Comparison of ENCODE assay signal across 10 mouse cellular contexts in the genomic region with DNA sequence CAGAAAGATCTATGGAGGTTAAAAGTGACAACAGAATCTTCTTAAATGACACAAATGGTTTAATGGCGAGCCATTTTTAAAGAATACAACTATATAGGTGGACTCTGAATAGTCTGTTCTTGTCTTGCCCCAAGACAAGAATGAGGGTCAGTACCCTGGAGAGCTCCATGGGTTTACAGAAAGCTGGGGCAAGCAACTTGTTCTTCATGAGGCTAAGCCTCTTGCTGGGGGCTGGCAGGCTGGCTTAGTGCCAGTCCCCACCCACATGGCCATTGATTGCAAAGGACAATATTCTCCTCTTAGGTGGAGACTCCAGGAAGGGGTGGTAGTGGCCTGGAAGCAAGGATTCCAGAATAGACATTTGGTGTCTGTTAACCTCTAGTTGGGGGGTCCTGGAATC.
DNase-seq lines count a peak whose midpoint lies in the region; ATAC-seq and TF ChIP-seq lines count a peak whose summit lies in the region.
"Had no signal": no experiment of that assay in that cellular context is flagged by ENCODE, and none has a peak within 500 bp of the region (broad histone marks: within the 10 kb centered on the region; RNA-seq: fewer than 3 reads in every experiment).

No protein-coding gene starts in this region.

- no peaks in the 10 kb centered on the region for H3K36me3 ChIP-seq in liver, embryonic 12.5 days

- WGBS in liver, embryonic 12.5 days (ENCODE audit: insufficient replicate concordance): 21% methylated on average over 1 of the region's 1 CpGs

- TF ChIP-seq POLR2A in brain, embryonic 14.5 days (IDR thresholded peaks at IDR 0.05; ENCODE audit: borderline replicate concordance, extremely low read depth, insufficient read depth, insufficient read length, poor library complexity, severe bottlenecking): no peak

- ATAC-seq in liver, embryonic 12.5 days: no peak

- no peak overlapping the region for H3K27ac ChIP-seq in liver, embryonic 12.5 days

- H3K4me1 ChIP-seq in liver, embryonic 12.5 days: no peaks in the 10 kb centered on the region

- no peak overlapping the region for H3K9ac ChIP-seq in liver, embryonic 12.5 days

- no peaks in the 10 kb centered on the region for H3K9me3 ChIP-seq in liver, embryonic 12.5 days (replicated peaks)
- H3K9me3 ChIP-seq: megakaryocyte, embryonic 14.5 days had no signal

- peak; percentile 71 for DNase-seq in adrenal gland, postnatal 14 days
- no peak for DNase-seq in adrenal gland, adult 18-20 months (ENCODE audit: low spot score in 2 of 2)
- DNase-seq in liver: peak; percentile 39
- peak; percentile 69 for DNase-seq in brain, embryonic 14.5 days (ENCODE audit: low read depth)
- DNase-seq in lung, postnatal 14 days: peak; percentile 47
- no peak for DNase-seq in natural killer cell, adult 2 months (ENCODE audit: low spot score in 2 of 2)
- DNase-seq in frontal cortex, postnatal 36 days (ENCODE audit: low spot score in 2 of 2): no peak
- DNase-seq: B cell, adult 2 months had no signal

- no peak overlapping the region for H3K4me3 ChIP-seq in liver, embryonic 12.5 days
- H3K4me3 ChIP-seq: megakaryocyte, embryonic 14.5 days had no signal

- no peak for TF ChIP-seq CTCF in brain, embryonic 14.5 days (IDR thresholded peaks at IDR 0.05; ENCODE audit: borderline replicate concordance, extremely low read depth, insufficient read depth, insufficient read length)

- 0 out of 2 replicates have a peak, but pooled peaks cover 11% of the 10 kb centered on the region for H3K27me3 ChIP-seq in liver, embryonic 12.5 days (replicated peaks)

- no peak overlapping the region for H3K4me2 ChIP-seq in liver, embryonic 12.5 days

Comparison
In these comparisons a context has a peak if more than half of its experiments do, and no peak if none do; other contexts are left out.
1. DNase-seq: peak in adrenal gland, postnatal 14 days (single experiment), liver (single experiment), brain, embryonic 14.5 days (single experiment) and lung, postnatal 14 days (single experiment); none in adrenal gland, adult 18-20 months (0 of 2), natural killer cell, adult 2 months (0 of 2) and frontal cortex, postnatal 36 days (0 of 2).